Mouse (Mus musculus) adrenal gland, adult (tissue): ENCODE data around the gene Gclc.

Experiments used
- DNase-seq, 2 experiments: peaks; one replicate each; pipeline ENCODE4 v3.0.0; 2022 to 2023; ENCODE audit warnings: low spot score in 1 of 2; ENCODE audit not compliant: inconsistent age in 2 of 2

Gclc gene

GRCm38 (mm10) chr9:77838586-77838985, 84.3 kb downstream of the Gclc start:
- no peak for DNase-seq
